Mouse (Mus musculus): Measurements from ENCODE around the gene Gba2. TPM values are rescaled to one million over a fixed set of nuclear protein-coding genes. Genes with fewer than 3 reads are reported as not detected.

Gene Gba2
- polyA plus RNA-seq, 1 experiment from 2014 or later, result 32.0 TPM

GRCm38 (mm10) chr4:43546375-43547047 lies 32.2 kb downstream of the Gba2 start:
- no peak overlapping the region for H3K9ac ChIP-seq
- no peak overlapping the region for H3K4me3 ChIP-seq
- WGBS, result 96% methylated on average over 12 of the region's 12 CpGs
- H3K4me1 ChIP-seq, result 0 out of 2 replicates have a peak, but pooled peaks cover 3% of the 10 kb centered on the region
- H3K27ac ChIP-seq, result no peak overlapping the region
- no peaks in the 10 kb centered on the region for H3K27me3 ChIP-seq
- H3K9me3 ChIP-seq, result no peaks in the 10 kb centered on the region
- no peak for ATAC-seq (ENCODE audit: insufficient number of reproducible peaks, insufficient read depth, low FRiP score, low TSS enrichment)
- peaks cover 100% of the 10 kb centered on the region for H3K36me3 ChIP-seq
- H3K4me2 ChIP-seq (replicated peaks), result no peak overlapping the region

- 53% methylated on average over 3 of the region's 3 CpGs for WGBS
Observed at GRCm38 (mm10) chr4:43542044-43542443, 36.6 kb downstream of the Gba2 start.

GRCm38 (mm10) chr4:43536031-43536430 lies 42.6 kb downstream of the Gba2 start:
- no peak for ATAC-seq (ENCODE audit: insufficient number of reproducible peaks, insufficient read depth, low FRiP score, low TSS enrichment)
- Histone ChIP-seq H3K9me3 (no peaks in the 10 kb centered on the region), H3K4me1 (no peaks in the 10 kb centered on the region), H3K27me3 (no peaks in the 10 kb centered on the region), H3K36me3 (peaks cover 94% of the 10 kb centered on the region), H3K4me3 (no peak overlapping the region), H3K27ac (no peak overlapping the region), H3K9ac (no peak overlapping the region), H3K4me2 (replicated peaks) (no peak overlapping the region)
- WGBS, result 93% methylated on average over 9 of the region's 9 CpGs

More at GRCm38 (mm10) chr4:43542044-43542443, 36.6 kb downstream of the Gba2 start:
- H3K4me1 ChIP-seq, result 0 out of 2 replicates have a peak, but pooled peaks cover 3% of the 10 kb centered on the region
- no peak overlapping the region for H3K4me3 ChIP-seq
- no peaks in the 10 kb centered on the region for H3K9me3 ChIP-seq
- no peaks in the 10 kb centered on the region for H3K27me3 ChIP-seq
- no peak for ATAC-seq (ENCODE audit: insufficient number of reproducible peaks, insufficient read depth, low FRiP score, low TSS enrichment)
- H3K36me3 ChIP-seq, result peaks cover 94% of the 10 kb centered on the region
- H3K27ac ChIP-seq, result 0 out of 2 replicates have a peak overlapping the region, but pooled peaks have one; percentile 30
- no peak overlapping the region for H3K9ac ChIP-seq
- H3K4me2 ChIP-seq (replicated peaks), result no peak overlapping the region

- H3K4me2 ChIP-seq (replicated peaks), result no peak overlapping the region
- no peaks in the 10 kb centered on the region for H3K4me1 ChIP-seq
- H3K4me3 ChIP-seq, result no peak overlapping the region
- H3K9ac ChIP-seq, result no peak overlapping the region
- H3K27ac ChIP-seq, result no peak overlapping the region
- peaks cover 95% of the 10 kb centered on the region for H3K36me3 ChIP-seq
- 87% methylated on average over 8 of the region's 8 CpGs for WGBS
- no peaks in the 10 kb centered on the region for H3K9me3 ChIP-seq
- ATAC-seq (ENCODE audit: insufficient number of reproducible peaks, insufficient read depth, low FRiP score, low TSS enrichment), result no peak
- H3K27me3 ChIP-seq, result no peaks in the 10 kb centered on the region
Observed at GRCm38 (mm10) chr4:43535628-43536027, 43.0 kb downstream of the Gba2 start.

- 82% methylated on average over 9 of the region's 9 CpGs for WGBS
Observed at GRCm38 (mm10) chr4:43533270-43533669, 45.4 kb downstream of the Gba2 start.

GRCm38 (mm10) chr4:43530581-43530980 lies 48.1 kb downstream of the Gba2 start:
- no peak for ATAC-seq (ENCODE audit: insufficient number of reproducible peaks, insufficient read depth, low FRiP score, low TSS enrichment)
- WGBS, result 26% methylated on average over 7 of the region's 7 CpGs
- H3K36me3 ChIP-seq, result peaks cover 46% of the 10 kb centered on the region
- no peak overlapping the region for H3K27ac ChIP-seq
- no peaks in the 10 kb centered on the region for H3K9me3 ChIP-seq
- peaks cover under 1% of the 10 kb centered on the region for H3K27me3 ChIP-seq
- no peak overlapping the region for H3K4me3 ChIP-seq
- H3K4me2 ChIP-seq (replicated peaks), result no peak overlapping the region
- H3K9ac ChIP-seq, result no peak overlapping the region
- no peaks in the 10 kb centered on the region for H3K4me1 ChIP-seq

More at GRCm38 (mm10) chr4:43533270-43533669, 45.4 kb downstream of the Gba2 start:
- Histone ChIP-seq H3K4me3 (no peak overlapping the region), H3K4me1 (no peaks in the 10 kb centered on the region), H3K4me2 (replicated peaks) (no peak overlapping the region), H3K36me3 (peaks cover 71% of the 10 kb centered on the region), H3K9ac (no peak overlapping the region), H3K27ac (no peak overlapping the region), H3K9me3 (no peaks in the 10 kb centered on the region), H3K27me3 (no peaks in the 10 kb centered on the region)
- no peak for ATAC-seq (ENCODE audit: insufficient number of reproducible peaks, insufficient read depth, low FRiP score, low TSS enrichment)

GRCm38 (mm10) chr4:43530081-43530501 lies 48.6 kb downstream of the Gba2 start:
- Histone ChIP-seq H3K4me1 (no peaks in the 10 kb centered on the region), H3K27ac (0 out of 2 replicates have a peak overlapping the region, but pooled peaks have one; percentile 41), H3K9me3 (no peaks in the 10 kb centered on the region), H3K9ac (no peak overlapping the region), H3K27me3 (peaks cover 4% of the 10 kb centered on the region), H3K36me3 (peaks cover 41% of the 10 kb centered on the region), H3K4me2 (replicated peaks) (no peak overlapping the region), H3K4me3 (no peak overlapping the region)
- no peak for ATAC-seq (ENCODE audit: insufficient number of reproducible peaks, insufficient read depth, low FRiP score, low TSS enrichment)
- WGBS, result 73% methylated on average over 8 of the region's 8 CpGs

GRCm38 (mm10) chr4:43528487-43528886 lies 50.2 kb downstream of the Gba2 start:
- 80% methylated on average over 9 of the region's 9 CpGs for WGBS
- Histone ChIP-seq H3K9ac (no peak overlapping the region), H3K4me2 (replicated peaks) (no peak overlapping the region), H3K9me3 (no peaks in the 10 kb centered on the region), H3K4me1 (peaks cover 11% of the 10 kb centered on the region), H3K27ac (no peak overlapping the region), H3K27me3 (peaks cover 18% of the 10 kb centered on the region), H3K36me3 (peaks cover 25% of the 10 kb centered on the region), H3K4me3 (no peak overlapping the region)
- no peak for ATAC-seq (ENCODE audit: insufficient number of reproducible peaks, insufficient read depth, low FRiP score, low TSS enrichment)

- no peak overlapping the region for H3K27ac ChIP-seq
- H3K4me2 ChIP-seq (replicated peaks), result no peak overlapping the region
- no peak for ATAC-seq (ENCODE audit: insufficient number of reproducible peaks, insufficient read depth, low FRiP score, low TSS enrichment)
- no peak overlapping the region for H3K9ac ChIP-seq
- peaks cover 23% of the 10 kb centered on the region for H3K27me3 ChIP-seq
- peaks cover 19% of the 10 kb centered on the region for H3K36me3 ChIP-seq
- peaks cover 16% of the 10 kb centered on the region for H3K4me1 ChIP-seq
- H3K9me3 ChIP-seq, result no peaks in the 10 kb centered on the region
- no peak overlapping the region for H3K4me3 ChIP-seq
- 66% methylated on average over 5 of the region's 5 CpGs for WGBS
Observed at GRCm38 (mm10) chr4:43527880-43528279, 50.8 kb downstream of the Gba2 start.

GRCm38 (mm10) chr4:43519956-43520355 lies 58.7 kb downstream of the Gba2 start:
- Histone ChIP-seq H3K4me1 (peaks cover 41% of the 10 kb centered on the region), H3K9ac (no peak overlapping the region), H3K36me3 (peaks cover 12% of the 10 kb centered on the region; the same call in 1 of the 2 replicates), H3K27me3 (peaks cover 26% of the 10 kb centered on the region), H3K4me3 (peak overlapping the region; percentile 2; the same call in 1 of the 2 replicates), H3K27ac (no peak overlapping the region), H3K4me2 (replicated peaks) (peak overlapping the region; percentile 37), H3K9me3 (no peaks in the 10 kb centered on the region)
- WGBS, result 12% methylated on average over 6 of the region's 6 CpGs
- ATAC-seq (ENCODE audit: insufficient number of reproducible peaks, insufficient read depth, low FRiP score, low TSS enrichment), result no peak

- H3K4me1 ChIP-seq, result peaks cover 41% of the 10 kb centered on the region
- H3K9ac ChIP-seq, result no peak overlapping the region
- no peak overlapping the region for H3K27ac ChIP-seq
- no peak for ATAC-seq (ENCODE audit: insufficient number of reproducible peaks, insufficient read depth, low FRiP score, low TSS enrichment)
- 18% methylated on average over 10 of the region's 10 CpGs for WGBS
- no peaks in the 10 kb centered on the region for H3K9me3 ChIP-seq
- H3K27me3 ChIP-seq, result peaks cover 22% of the 10 kb centered on the region
- H3K4me2 ChIP-seq (replicated peaks), result peak overlapping the region; percentile 37
- H3K4me3 ChIP-seq, result peak overlapping the region; percentile 2; the same call in 1 of the 2 replicates
- H3K36me3 ChIP-seq, result peaks cover 12% of the 10 kb centered on the region; the same call in 1 of the 2 replicates
Observed at GRCm38 (mm10) chr4:43519551-43519950, 59.1 kb downstream of the Gba2 start.
